Mouse (Mus musculus) midbrain, embryonic 10.5 days (tissue): ENCODE measurements around the gene Hebp1. TPM values are rescaled to one million over a fixed set of nuclear protein-coding genes. Genes with fewer than 3 reads are reported as not detected.

Experiments used
- DNase-seq: peaks from one replicate; pipeline ENCODE4 v3.0.0-alpha.2; 2017; ENCODE audit warnings: low spot score
- H3K27ac ChIP-seq: fragments of 300-500 bp; sonication (generic); replicated peaks from 2 replicates; pipeline ENCODE4 v1.5.1; 2016; ENCODE audit warnings: mild to moderate bottlenecking
- H3K27me3 ChIP-seq: fragments of 300-500 bp; sonication (generic); 2 replicates; pipeline ENCODE4 v1.6.1; 2016; ENCODE audit warnings: low read depth, mild to moderate bottlenecking; ENCODE audit not compliant: poor library complexity, severe bottlenecking
- H3K36me3 ChIP-seq: fragments of 300-500 bp; sonication (generic); 2 replicates; pipeline ENCODE4 v1.6.1; 2016; ENCODE audit warnings: mild to moderate bottlenecking, moderate library complexity
- H3K4me1 ChIP-seq: fragments of 300-500 bp; sonication (generic); 2 replicates; pipeline ENCODE4 v1.6.1; 2016
- H3K4me3 ChIP-seq: fragments of 300-500 bp; sonication (generic); 2 replicates; pipeline ENCODE4 v1.5.1; 2016; ENCODE audit warnings: mild to moderate bottlenecking, moderate library complexity
- H3K9me3 ChIP-seq: fragments of 300-500 bp; sonication (generic); replicated peaks from 2 replicates; pipeline ENCODE4 v1.6.1; 2016; ENCODE audit warnings: mild to moderate bottlenecking
- WGBS: fragments of 180-500 bp; shearing (Covaris S2); methylation state at CpG from one replicate; pipeline ENCODE4 v1.1.7; 2016; 5-methylcytosine and 5-hydroxymethylcytosine counted together
- polyA plus RNA-seq: library from polyadenylated mRNA; unstranded; fragments of >200 nt; fragmentation: Nextera tagmentation; extraction: Ambion mirVana; gene quantifications from 2 replicates; pipeline ENCODE4 v1.2.1, GENCODE M21; 2016

Gene Hebp1
- polyA plus RNA-seq, 1 experiment from 2014 or later, result 5.2 TPM

DNA sequence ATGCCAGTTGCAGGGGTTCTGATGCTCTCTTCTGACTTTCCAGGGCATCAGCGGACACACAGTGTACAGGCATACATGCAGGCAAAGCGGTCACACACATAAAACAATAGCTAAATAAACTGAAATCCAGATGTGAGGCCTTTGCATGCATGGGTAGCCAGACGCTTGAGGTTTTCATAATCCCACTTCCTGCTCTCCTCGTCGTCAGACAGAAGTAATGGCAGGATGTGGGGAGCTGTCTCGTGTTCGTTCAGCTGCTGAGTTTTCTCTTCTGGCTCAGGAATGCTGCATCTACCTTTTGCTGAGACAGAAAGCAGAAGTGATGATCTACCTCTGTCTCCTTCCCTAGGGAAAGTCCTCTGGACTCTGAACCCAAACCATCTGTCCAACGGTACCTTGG is 20.5 kb upstream of the Hebp1 start:
- WGBS, result 85% methylated on average over 8 of the region's 8 CpGs
- H3K9me3 ChIP-seq, result no peaks in the 10 kb centered on the region
- no peak overlapping the region for H3K4me3 ChIP-seq
- no peak overlapping the region for H3K27ac ChIP-seq
- H3K27me3 ChIP-seq, result no peaks in the 10 kb centered on the region
- H3K36me3 ChIP-seq, result peaks cover 25% of the 10 kb centered on the region
- H3K4me1 ChIP-seq, result peaks cover under 1% of the 10 kb centered on the region; the same call in 1 of the 2 replicates
- no peak for DNase-seq

GRCm38 (mm10) chr6:135212666-135213065 is 14.8 kb upstream of the Hebp1 start:
- H3K9me3 ChIP-seq, result no peaks in the 10 kb centered on the region
- 67% methylated on average over 2 of the region's 2 CpGs for WGBS
- H3K4me1 ChIP-seq, result 0 out of 2 replicates have a peak, but pooled peaks cover 2% of the 10 kb centered on the region
- no peaks in the 10 kb centered on the region; the same call in 1 of the 2 replicates for H3K27me3 ChIP-seq
- no peak overlapping the region for H3K27ac ChIP-seq
- DNase-seq, result no peak
- peaks cover 25% of the 10 kb centered on the region for H3K36me3 ChIP-seq
- no peak overlapping the region for H3K4me3 ChIP-seq

DNA sequence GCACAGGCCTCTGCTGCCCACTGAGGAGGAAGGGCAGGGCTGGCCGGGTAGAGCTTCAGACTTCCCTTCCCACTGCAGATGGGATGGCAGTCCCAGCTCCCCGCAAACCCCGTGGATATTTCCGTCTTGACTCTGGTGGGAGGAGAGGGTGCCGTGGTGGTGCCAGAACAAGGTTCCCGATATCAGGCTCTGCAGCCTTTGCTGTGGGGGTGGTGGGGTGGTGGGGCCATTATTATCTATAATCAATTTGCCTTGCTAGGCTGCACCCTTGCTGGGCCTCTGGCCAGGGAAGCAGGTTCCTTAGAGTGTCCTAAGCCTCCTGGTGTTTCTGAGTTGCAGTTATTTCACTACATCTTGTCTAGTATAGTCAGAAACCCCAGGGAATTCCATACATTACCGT is 13.3 kb upstream of the Hebp1 start:
- no peaks in the 10 kb centered on the region for H3K9me3 ChIP-seq

GRCm38 (mm10) chr6:135206909-135207308 is 9.1 kb upstream of the Hebp1 start:
- WGBS, result 62% methylated on average over 8 of the region's 8 CpGs
- Histone ChIP-seq H3K4me3 (no peak overlapping the region), H3K27ac (no peak overlapping the region), H3K36me3 (peaks cover 7% of the 10 kb centered on the region), H3K4me1 (peaks cover 21% of the 10 kb centered on the region), H3K9me3 (no peaks in the 10 kb centered on the region), H3K27me3 (no peaks in the 10 kb centered on the region; the same call in 1 of the 2 replicates)
- no peak for DNase-seq

More for the DNA sequence above, 13.3 kb upstream of the Hebp1 start:
- WGBS, result 86% methylated on average over 7 of the region's 7 CpGs
- Histone ChIP-seq H3K36me3 (peaks cover 19% of the 10 kb centered on the region), H3K4me3 (no peak overlapping the region), H3K4me1 (peaks cover 15% of the 10 kb centered on the region), H3K27ac (no peak overlapping the region), H3K27me3 (no peaks in the 10 kb centered on the region; the same call in 1 of the 2 replicates)
- no peak for DNase-seq

DNA sequence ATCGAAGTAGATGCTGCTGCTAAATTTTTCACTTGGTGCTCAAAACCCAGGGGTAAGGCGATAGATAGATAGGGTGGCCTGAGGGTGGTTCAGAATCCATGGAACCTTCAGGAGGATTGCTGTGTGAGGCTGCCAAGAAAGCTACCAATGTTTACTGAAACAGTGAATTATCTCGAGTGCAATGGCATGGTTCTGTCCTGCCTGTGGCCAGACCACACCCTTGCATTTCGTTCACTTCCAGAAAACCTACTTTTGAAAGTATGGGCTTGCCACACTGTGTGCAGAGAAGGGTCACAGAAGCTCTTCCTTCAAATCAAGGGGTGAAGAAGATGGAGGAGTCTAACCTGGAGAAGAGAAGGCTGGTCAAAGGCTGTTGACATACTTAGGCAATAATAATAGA is 8.0 kb upstream of the Hebp1 start:
- no peaks in the 10 kb centered on the region for H3K9me3 ChIP-seq
- peaks cover 18% of the 10 kb centered on the region for H3K4me1 ChIP-seq
- H3K4me3 ChIP-seq, result no peak overlapping the region
- DNase-seq, result no peak
- WGBS, result 92% methylated on average over 4 of the region's 4 CpGs
- H3K36me3 ChIP-seq, result peaks cover 7% of the 10 kb centered on the region
- H3K27me3 ChIP-seq, result no peaks in the 10 kb centered on the region
- no peak overlapping the region for H3K27ac ChIP-seq

GRCm38 (mm10) chr6:135204869-135205268 is 7.0 kb upstream of the Hebp1 start:
- DNase-seq, result no peak
- WGBS, result 79% methylated on average over 4 of the region's 4 CpGs

DNA sequence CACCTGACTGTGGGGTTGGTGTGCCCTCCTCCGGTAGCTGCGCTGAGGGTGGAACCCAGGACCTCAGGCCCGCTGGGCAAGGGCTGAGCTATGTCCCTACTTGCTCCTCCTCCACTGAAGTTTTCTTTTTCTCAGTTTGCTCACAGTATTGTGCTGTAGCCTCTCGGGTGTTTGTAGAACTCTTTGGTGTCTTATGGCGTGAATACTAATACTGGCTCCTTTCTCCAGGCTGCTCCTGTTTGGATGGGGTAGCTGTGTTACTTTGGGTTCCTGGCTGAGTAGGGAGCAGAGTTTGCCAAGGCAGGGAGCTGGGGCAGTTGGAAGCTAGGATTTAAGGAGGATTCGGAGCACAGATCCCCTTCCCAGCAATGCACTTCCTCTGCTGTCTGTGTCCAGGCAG is 5.9 kb upstream of the Hebp1 start:
- Histone ChIP-seq H3K27ac (no peak overlapping the region), H3K27me3 (no peaks in the 10 kb centered on the region), H3K4me3 (no peak overlapping the region), H3K4me1 (peaks cover 18% of the 10 kb centered on the region), H3K9me3 (no peaks in the 10 kb centered on the region), H3K36me3 (0 out of 2 replicates have a peak, but pooled peaks cover 3% of the 10 kb centered on the region)
- DNase-seq, result no peak
- 65% methylated on average over 6 of the region's 6 CpGs for WGBS

More at GRCm38 (mm10) chr6:135204869-135205268, 7.0 kb upstream of the Hebp1 start:
- no peaks in the 10 kb centered on the region for H3K27me3 ChIP-seq
- H3K4me3 ChIP-seq, result no peak overlapping the region
- peaks cover 18% of the 10 kb centered on the region for H3K4me1 ChIP-seq
- peak overlapping the region; percentile 13; the same call in 1 of the 2 replicates for H3K27ac ChIP-seq
- H3K9me3 ChIP-seq, result no peaks in the 10 kb centered on the region
- H3K36me3 ChIP-seq, result peaks cover 7% of the 10 kb centered on the region

GRCm38 (mm10) chr6:135202668-135203067 is 4.8 kb upstream of the Hebp1 start:
- no peak overlapping the region for H3K4me3 ChIP-seq
- no peak overlapping the region for H3K27ac ChIP-seq
- no peak for DNase-seq
- no peaks in the 10 kb centered on the region for H3K9me3 ChIP-seq
- peaks cover under 1% of the 10 kb centered on the region; the same call in 1 of the 2 replicates for H3K27me3 ChIP-seq
- H3K36me3 ChIP-seq, result no peaks in the 10 kb centered on the region
- WGBS, result 88% methylated on average over 6 of the region's 6 CpGs
- H3K4me1 ChIP-seq, result peaks cover 27% of the 10 kb centered on the region

GRCm38 (mm10) chr6:135200122-135200957 is 2.5 kb upstream of the Hebp1 start:
- H3K4me3 ChIP-seq, result no peak overlapping the region
- no peak overlapping the region for H3K27ac ChIP-seq
- no peak for DNase-seq

GRCm38 (mm10) chr6:135198726-135199125 is 904 bp upstream of the Hebp1 start:
- Histone ChIP-seq H3K4me1 (peaks cover 19% of the 10 kb centered on the region), H3K9me3 (no peaks in the 10 kb centered on the region), H3K27ac (no peak overlapping the region), H3K4me3 (peak overlapping the region; percentile 85), H3K36me3 (no peaks in the 10 kb centered on the region), H3K27me3 (peaks cover 37% of the 10 kb centered on the region)
- DNase-seq, result no peak
- 52% methylated on average over 6 of the region's 6 CpGs for WGBS

More at GRCm38 (mm10) chr6:135200122-135200957, 2.5 kb upstream of the Hebp1 start:
- WGBS, result 92% methylated on average over 16 of the region's 16 CpGs
- H3K27me3 ChIP-seq, result peaks cover 23% of the 10 kb centered on the region
- no peaks in the 10 kb centered on the region for H3K36me3 ChIP-seq
- peaks cover 17% of the 10 kb centered on the region for H3K4me1 ChIP-seq
- H3K9me3 ChIP-seq, result no peaks in the 10 kb centered on the region

GRCm38 (mm10) chr6:135197446-135197845 is 376 bp downstream of the Hebp1 start:
- Histone ChIP-seq H3K4me3 (peak overlapping the region; percentile 85), H3K9me3 (no peaks in the 10 kb centered on the region), H3K27me3 (peaks cover 39% of the 10 kb centered on the region), H3K4me1 (peaks cover 28% of the 10 kb centered on the region), H3K36me3 (no peaks in the 10 kb centered on the region), H3K27ac (peak overlapping the region; percentile 92)
- 19% methylated on average over 7 of the region's 7 CpGs for WGBS
- DNase-seq, result no peak

DNA sequence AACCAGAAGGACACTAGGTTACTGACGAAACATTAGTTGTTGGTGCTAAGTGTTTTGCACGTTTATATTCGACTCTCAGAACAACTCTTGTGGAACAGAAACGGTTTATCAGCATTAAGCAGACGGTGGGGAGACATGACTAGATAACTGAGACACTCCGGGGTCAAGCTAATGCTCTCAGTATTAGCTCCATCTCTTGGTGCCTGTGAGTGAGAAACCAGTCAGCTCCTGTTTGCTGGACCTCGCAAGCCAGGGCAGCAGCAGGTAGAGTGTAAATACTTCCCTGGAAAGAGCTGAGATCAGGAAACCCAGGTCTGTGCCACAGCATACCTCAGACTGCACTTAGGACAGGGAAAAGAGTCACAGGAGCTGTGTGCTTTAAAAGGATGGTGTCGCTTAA is 1.1 kb downstream of the Hebp1 start:
- WGBS, result 82% methylated on average over 8 of the region's 8 CpGs
- Histone ChIP-seq H3K9me3 (no peaks in the 10 kb centered on the region), H3K27me3 (peaks cover 39% of the 10 kb centered on the region), H3K4me3 (no peak overlapping the region), H3K27ac (no peak overlapping the region), H3K36me3 (no peaks in the 10 kb centered on the region), H3K4me1 (peaks cover 28% of the 10 kb centered on the region)
- no peak for DNase-seq

- WGBS, result 81% methylated on average over 4 of the region's 4 CpGs
- peaks cover 39% of the 10 kb centered on the region for H3K27me3 ChIP-seq
Measured at GRCm38 (mm10) chr6:135194907-135195306, 2.9 kb downstream of the Hebp1 start.

More at GRCm38 (mm10) chr6:135194907-135195306, 2.9 kb downstream of the Hebp1 start:
- DNase-seq, result no peak
- Histone ChIP-seq H3K9me3 (no peaks in the 10 kb centered on the region), H3K36me3 (no peaks in the 10 kb centered on the region), H3K27ac (no peak overlapping the region), H3K4me1 (peaks cover 36% of the 10 kb centered on the region), H3K4me3 (no peak overlapping the region)
